Mouse (Mus musculus): ENCODE measurements around the gene Rassf4. TPM values are rescaled to one million over a fixed set of nuclear protein-coding genes. Genes with fewer than 3 reads are reported as not detected.

The Rassf4 gene
- total and polyA plus RNA-seq, 3 experiments: 17.3 to 69.0 (median 32.3) TPM

- TF ChIP-seq JUN (IDR thresholded peaks at IDR 0.05; ENCODE audit: insufficient read depth, low read depth, low read length) (no peak), SIN3A (IDR thresholded peaks at IDR 0.05; ENCODE audit: low read length) (no peak), CHD2 (IDR thresholded peaks at IDR 0.05; ENCODE audit: low read length) (no peak), ZNF384 (IDR thresholded peaks at IDR 0.05; ENCODE audit: low read depth, low read length) (no peak), HCFC1 (IDR thresholded peaks at IDR 0.05; ENCODE audit: low read depth, low read length) (no peak), ZC3H11A (IDR thresholded peaks at IDR 0.05; ENCODE audit: low read depth, low read length) (no peak), ZKSCAN1 (IDR thresholded peaks at IDR 0.05; ENCODE audit: borderline replicate concordance, low read depth, low read length) (no peak), POLR2A (IDR thresholded peaks at IDR 0.05; ENCODE audit: low read depth, low read length) (no peak), IRF4 (IDR thresholded peaks at IDR 0.05; ENCODE audit: low read depth, low read length) (no peak), MAZ (IDR thresholded peaks at IDR 0.05; ENCODE audit: low read depth, low read length) (no peak), MYC (IDR thresholded peaks at IDR 0.05; ENCODE audit: low read depth, low read length) (no peak), EP300 (IDR thresholded peaks at IDR 0.05; ENCODE audit: low read length) (no peak), CTCF (conservative IDR thresholded peaks at IDR 0.05 in 1 of 2, IDR thresholded peaks at IDR 0.05 in 1 of 2; ENCODE audit: low read depth in 2 of 2, low read length in 2 of 2) (no peak), BHLHE40 (IDR thresholded peaks at IDR 0.05; ENCODE audit: low read depth, low read length) (no peak), TBP (conservative IDR thresholded peaks at IDR 0.05; ENCODE audit: low read depth, low read length) (no peak), ELF1 (IDR thresholded peaks at IDR 0.05; ENCODE audit: low read depth, low read length) (no peak)
- Histone ChIP-seq H3K27me3 (replicated peaks) (peaks cover 7% of the 10 kb centered on the region), H3K36me3 (replicated peaks in 1 of 2; ENCODE audit: control insufficient read depth in 1 of 2, insufficient read depth in 1 of 2, low read length in 1 of 2) (no peaks in the 10 kb centered on the region), H3K4me2 (ENCODE audit: insufficient read depth, low read depth, poor library complexity, severe bottlenecking) (no peak within 1 kb of the TSS), H3K27ac (ENCODE audit: insufficient read depth, low read depth) (no peak within 1 kb of the TSS), H3K9ac (ENCODE audit: insufficient read depth, low read depth) (no peak within 1 kb of the TSS), H3K4me1 (ENCODE audit: control insufficient read depth in 1 of 2, insufficient read depth in 2 of 2) (peaks cover 0 to 3% of the 10 kb centered on the region in 2 experiments; a peak in 1 of 4 replicates), H3K4me3 (replicated peaks in 1 of 3; ENCODE audit: low read depth in 2 of 3, low read length in 2 of 3, poor library complexity in 1 of 3) (no peak within 1 kb of the TSS), H3K79me2 (replicated peaks; ENCODE audit: control insufficient read depth, extremely low read depth, insufficient read depth, poor library complexity, severe bottlenecking) (no peaks in the 10 kb centered on the region), H3K9me3 (replicated peaks; ENCODE audit: low read length) (no peaks in the 10 kb centered on the region)
- in situ Hi-C loops (cut with MboI; ENCODE audit: low pct_ligation_motif_present, low pct_unique_long_range_greater_than_20kb, low sequenced_read_pairs): no loop called here
- dilution Hi-C loops (cut with MboI; ENCODE audit: extremely low pct_ligation_motif_present, extremely low pct_unique_long_range_greater_than_20kb, low sequenced_read_pairs): no loop called here
- DNase-seq (ENCODE audit: extremely low read depth): no peak
These were observed 89.7 kb downstream of the Rassf4 start, which contains the start of gene Olfr215 for GRCm38 (mm10) chr6:116584095-116584494. Gene Olfr215 (minus strand): TSS chr6:116584195.

Other genes with a start within 250 kb of the Rassf4 start
- gene Alox5, start 212.8 kb downstream of the Rassf4 start, total RNA-seq (2012; rRNA removed): not detected in 2 replicates
- gene Alox5, start 212.8 kb downstream of the Rassf4 start, total RNA-seq (2014; rRNA removed): not detected in 2 replicates
- not detected in 2 replicates for gene Alox5, start 212.8 kb downstream of the Rassf4 start, polyA plus RNA-seq (2012; ENCODE audit: insufficient read length, low read depth)
- gene Olfr211, start 184.9 kb downstream of the Rassf4 start, total RNA-seq (2012; rRNA removed): not detected in 2 replicates
- gene Olfr211, start 184.9 kb downstream of the Rassf4 start, total RNA-seq (2014; rRNA removed): not detected in 2 replicates
- gene Olfr211, start 184.9 kb downstream of the Rassf4 start, polyA plus RNA-seq (2012; ENCODE audit: insufficient read length, low read depth): not detected in 2 replicates
- gene Olfr212, start 167.4 kb downstream of the Rassf4 start, total RNA-seq (2012; rRNA removed): not detected in 2 replicates
- gene Olfr212, start 167.4 kb downstream of the Rassf4 start, total RNA-seq (2014; rRNA removed): not detected in 2 replicates
- not detected in 2 replicates for gene Olfr212, start 167.4 kb downstream of the Rassf4 start, polyA plus RNA-seq (2012; ENCODE audit: insufficient read length, low read depth)
- not detected in 2 replicates for gene Olfr213, start 135.5 kb downstream of the Rassf4 start, total RNA-seq (2012; rRNA removed)
- not detected in 2 replicates for gene Olfr213, start 135.5 kb downstream of the Rassf4 start, total RNA-seq (2014; rRNA removed)
- not detected in 2 replicates for gene Olfr213, start 135.5 kb downstream of the Rassf4 start, polyA plus RNA-seq (2012; ENCODE audit: insufficient read length, low read depth)
- gene Gm5580, start 122.8 kb downstream of the Rassf4 start, total RNA-seq (2012; rRNA removed): 0.80 and 1.1 TPM in 2 replicates
- gene Gm5580, start 122.8 kb downstream of the Rassf4 start, total RNA-seq (2014; rRNA removed): 2.9 and 3.7 TPM in 2 replicates
- gene Gm5580, start 122.8 kb downstream of the Rassf4 start, polyA plus RNA-seq (2012; ENCODE audit: insufficient read length, low read depth): 0.29 and 0.56 TPM in 2 replicates
- gene Olfr214, start 119.7 kb downstream of the Rassf4 start, total RNA-seq (2012; rRNA removed): not detected in 2 replicates
- not detected in 2 replicates for gene Olfr214, start 119.7 kb downstream of the Rassf4 start, total RNA-seq (2014; rRNA removed)
- gene Olfr214, start 119.7 kb downstream of the Rassf4 start, polyA plus RNA-seq (2012; ENCODE audit: insufficient read length, low read depth): not detected in 2 replicates
- gene Olfr215, start 89.8 kb downstream of the Rassf4 start, total RNA-seq (2012; rRNA removed): not detected in 2 replicates
- not detected in 2 replicates for gene Olfr215, start 89.8 kb downstream of the Rassf4 start, total RNA-seq (2014; rRNA removed)
- gene Olfr215, start 89.8 kb downstream of the Rassf4 start, polyA plus RNA-seq (2012; ENCODE audit: insufficient read length, low read depth): not detected in 2 replicates
- 11.9 and 13.0 TPM in 2 replicates for gene Zfp422, start 45.0 kb downstream of the Rassf4 start, total RNA-seq (2012; rRNA removed)
- gene Zfp422, start 45.0 kb downstream of the Rassf4 start, total RNA-seq (2014; rRNA removed): 25.9 and 33.4 TPM in 2 replicates
- 31.1 and 33.2 TPM in 2 replicates for gene Zfp422, start 45.0 kb downstream of the Rassf4 start, polyA plus RNA-seq (2012; ENCODE audit: insufficient read length, low read depth)
- gene Depp1, start 23.3 kb downstream of the Rassf4 start, total RNA-seq (2012; rRNA removed): 0.13 and 0.34 TPM in 2 replicates
- not detected in 2 replicates for gene Depp1, start 23.3 kb downstream of the Rassf4 start, total RNA-seq (2014; rRNA removed)
- gene Depp1, start 23.3 kb downstream of the Rassf4 start, polyA plus RNA-seq (2012; ENCODE audit: insufficient read length, low read depth): 0.31 and 0.47 TPM in 2 replicates
- 0.04 TPM in 2 replicates for gene Tmem72, start 43.0 kb upstream of the Rassf4 start, total RNA-seq (2012; rRNA removed)
- gene Tmem72, start 43.0 kb upstream of the Rassf4 start, total RNA-seq (2014; rRNA removed): 0.01 TPM in 2 replicates
- gene Tmem72, start 43.0 kb upstream of the Rassf4 start, polyA plus RNA-seq (2012; ENCODE audit: insufficient read length, low read depth): 0.01 TPM in 2 replicates

All from CH12.LX (cell line).